Mouse (Mus musculus) forebrain, embryonic 10.5 days (tissue): ENCODE data around the gene Rbm20. TPM values are rescaled to one million over a fixed set of nuclear protein-coding genes. Genes with fewer than 3 reads are reported as not detected.
A peak's percentile ranks its signal among the peaks of the same experiment; 100 is the strongest.

Experiments used
- DNase-seq: peaks from one replicate; pipeline ENCODE4 v3.0.0-alpha.2; 2017; ENCODE audit warnings: low spot score; ENCODE audit errors: extremely low spot score
- H3K27ac ChIP-seq: fragments of 300-500 bp; sonication (generic); 2 replicates; pipeline ENCODE4 v1.5.1; 2016; ENCODE audit warnings: mild to moderate bottlenecking
- H3K27me3 ChIP-seq: fragments of 300-500 bp; sonication (generic); 2 replicates; pipeline ENCODE4 v1.6.1; 2016; ENCODE audit warnings: mild to moderate bottlenecking; ENCODE audit not compliant: poor library complexity, severe bottlenecking
- H3K36me3 ChIP-seq: fragments of 300-500 bp; sonication (generic); replicated peaks from 2 replicates; pipeline ENCODE4 v1.6.1; 2016; ENCODE audit warnings: mild to moderate bottlenecking, moderate library complexity
- H3K4me1 ChIP-seq: fragments of 300-500 bp; sonication (generic); 2 replicates; pipeline ENCODE4 v1.6.1; 2016
- H3K4me3 ChIP-seq: fragments of 300-500 bp; sonication (generic); 2 replicates; pipeline ENCODE4 v1.5.1; 2016; ENCODE audit warnings: mild to moderate bottlenecking, moderate library complexity
- H3K9me3 ChIP-seq: fragments of 300-500 bp; sonication (generic); 2 replicates; pipeline ENCODE4 v1.6.1; 2016; ENCODE audit warnings: mild to moderate bottlenecking, moderate library complexity
- WGBS: fragments of 180-500 bp; shearing (Covaris S2); methylation state at CpG from one replicate; pipeline ENCODE4 v1.1.7; 2016; 5-methylcytosine and 5-hydroxymethylcytosine counted together
- polyA plus RNA-seq: library from polyadenylated mRNA; unstranded; fragments of >200 nt; fragmentation: Nextera tagmentation; extraction: Ambion mirVana; gene quantifications from 2 replicates; pipeline ENCODE4 v1.2.1, GENCODE M21; 2016

The Rbm20 gene
- polyA plus RNA-seq, 1 experiment from 2014 or later = 1.6 TPM

DNA sequence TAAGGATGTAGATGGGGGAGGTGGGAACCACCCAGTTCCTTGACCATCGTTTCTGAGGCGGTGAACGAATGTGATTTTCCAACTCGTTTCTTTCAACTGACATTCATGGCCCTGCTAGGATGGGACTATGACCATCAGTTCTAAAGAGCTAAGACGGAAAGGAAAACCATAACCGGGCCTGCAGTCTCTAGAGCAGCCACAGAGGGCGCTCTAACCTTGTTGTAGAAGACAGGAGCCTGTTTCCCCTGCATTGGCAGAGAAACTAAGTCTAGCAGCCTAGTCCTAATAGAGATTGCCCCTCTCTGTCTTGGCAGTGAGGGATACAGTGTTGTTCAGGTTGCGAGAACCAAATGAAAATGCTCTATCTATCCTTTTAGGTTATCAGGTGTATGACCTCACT, 164.8 kb downstream of the Rbm20 start:
- no peaks in the 10 kb centered on the region; the same call in 1 of the 2 replicates for H3K36me3 ChIP-seq
- H3K4me1 ChIP-seq = peaks cover 27% of the 10 kb centered on the region
- no peak overlapping the region for H3K4me3 ChIP-seq
- WGBS = 56% methylated on average over 8 of the region's 8 CpGs
- H3K27ac ChIP-seq = no peak overlapping the region
- DNase-seq = no peak
- H3K27me3 ChIP-seq = no peaks in the 10 kb centered on the region; the same call in 1 of the 2 replicates
- H3K9me3 ChIP-seq = no peaks in the 10 kb centered on the region

DNA sequence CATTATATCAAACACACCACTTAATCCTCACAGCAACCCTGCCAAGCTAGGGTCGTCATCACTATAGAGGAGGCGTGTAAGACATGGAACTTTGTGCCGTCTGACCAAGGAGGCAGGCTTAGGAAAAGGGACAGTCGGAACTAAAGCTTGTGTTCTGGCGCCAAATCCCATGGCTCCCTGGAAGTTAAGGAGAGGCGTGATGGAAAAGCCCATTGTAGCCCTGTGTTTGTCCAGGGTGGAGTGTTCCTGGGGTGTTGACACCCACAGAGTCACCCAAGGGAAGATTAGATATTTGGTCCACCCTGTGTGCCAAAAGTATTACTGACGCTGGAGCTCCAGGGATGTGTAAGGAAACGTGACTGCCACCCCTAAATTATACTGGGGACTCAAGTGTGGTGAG, 166.9 kb downstream of the Rbm20 start:
- Histone ChIP-seq H3K27me3 (no peaks in the 10 kb centered on the region; the same call in 1 of the 2 replicates), H3K4me1 (peaks cover 13% of the 10 kb centered on the region), H3K27ac (no peak overlapping the region), H3K4me3 (no peak overlapping the region), H3K36me3 (no peaks in the 10 kb centered on the region; the same call in 1 of the 2 replicates), H3K9me3 (no peaks in the 10 kb centered on the region)
- 91% methylated on average over 8 of the region's 8 CpGs for WGBS
- DNase-seq = no peak

DNA sequence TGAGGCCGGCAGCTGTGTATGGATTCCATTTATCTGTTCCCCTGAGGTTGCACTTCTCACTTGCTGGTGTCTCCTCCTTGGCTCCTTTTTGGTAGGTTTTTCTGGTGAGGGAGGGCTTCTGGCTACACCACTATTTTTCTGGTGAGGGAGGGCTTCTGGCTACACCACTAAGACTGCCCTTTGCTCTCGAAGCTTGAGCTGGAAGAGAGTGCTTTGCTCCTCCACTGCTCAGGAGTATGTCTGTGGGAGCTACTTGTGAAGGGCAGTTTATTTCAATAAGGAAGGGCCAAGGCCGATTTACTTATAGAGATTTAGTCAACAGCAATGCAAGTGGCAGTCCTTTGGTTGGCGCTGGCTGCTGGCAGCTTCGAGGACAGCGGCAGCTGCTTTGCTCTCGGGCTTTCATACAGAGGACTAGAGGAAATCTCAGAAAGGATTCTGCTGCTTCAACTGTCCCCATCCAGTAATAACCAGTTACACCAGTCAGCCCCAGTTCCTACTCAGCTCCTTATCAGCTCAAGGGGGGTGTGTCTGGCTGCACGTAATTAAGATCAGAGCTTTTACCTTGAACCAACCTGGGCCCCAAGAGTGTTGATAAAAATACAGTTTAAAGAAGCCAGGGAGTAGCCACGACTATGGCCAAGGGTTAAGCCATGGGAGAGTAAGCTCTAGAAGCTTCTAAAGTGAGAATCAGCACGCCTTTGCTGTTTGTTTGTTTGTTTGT, 171.3 kb downstream of the Rbm20 start:
- H3K36me3 ChIP-seq = no peaks in the 10 kb centered on the region; the same call in 1 of the 2 replicates
- DNase-seq = no peak
- peaks cover 37% of the 10 kb centered on the region for H3K4me1 ChIP-seq
- no peaks in the 10 kb centered on the region for H3K9me3 ChIP-seq
- no peak overlapping the region; the same call in 1 of the 2 replicates for H3K27ac ChIP-seq
- 84% methylated on average over 10 of the region's 10 CpGs for WGBS
- no peaks in the 10 kb centered on the region for H3K27me3 ChIP-seq
- H3K4me3 ChIP-seq = no peak overlapping the region

DNA sequence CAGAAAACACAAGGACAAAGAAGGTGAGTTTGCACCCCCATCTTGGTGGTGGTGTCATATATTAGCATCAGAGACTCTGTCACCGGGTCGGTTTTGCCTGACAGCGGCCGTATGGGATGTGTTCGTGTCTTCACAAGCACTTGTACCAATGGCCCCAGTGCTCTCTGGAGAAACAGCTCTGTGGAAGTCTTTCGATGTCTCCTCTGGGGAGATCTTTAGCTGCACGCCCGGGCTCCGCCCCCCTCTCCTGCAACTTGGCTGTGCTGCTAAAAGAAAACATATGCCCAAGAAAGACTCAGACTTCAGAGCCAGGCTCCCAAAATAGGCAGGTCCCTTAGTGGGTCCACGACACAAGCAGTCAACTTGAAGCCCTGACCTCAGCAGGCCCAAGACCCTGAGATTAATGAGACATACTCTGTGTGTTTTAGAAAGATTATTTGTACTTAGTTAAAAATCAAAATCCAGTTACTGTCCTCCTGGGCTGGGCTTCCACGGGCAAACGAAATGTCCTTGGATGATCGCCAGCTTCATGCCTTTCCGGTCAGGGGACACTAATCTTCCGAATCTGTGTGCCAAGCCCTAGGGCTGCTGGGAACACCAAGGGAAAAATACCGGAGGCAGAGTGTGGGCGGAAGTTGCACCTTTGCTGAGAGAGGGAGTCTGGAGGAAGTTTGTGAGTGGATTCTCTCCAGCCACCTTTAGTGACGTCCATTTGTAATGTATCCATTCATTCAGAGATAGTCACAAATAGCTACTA, 173.2 kb downstream of the Rbm20 start:
- Histone ChIP-seq H3K4me1 (peaks cover 48% of the 10 kb centered on the region), H3K27ac (peak overlapping the region; percentile 85), H3K36me3 (no peaks in the 10 kb centered on the region), H3K9me3 (no peaks in the 10 kb centered on the region), H3K27me3 (no peaks in the 10 kb centered on the region), H3K4me3 (no peak overlapping the region)
- DNase-seq = no peak
- 78% methylated on average over 18 of the region's 18 CpGs for WGBS

DNA sequence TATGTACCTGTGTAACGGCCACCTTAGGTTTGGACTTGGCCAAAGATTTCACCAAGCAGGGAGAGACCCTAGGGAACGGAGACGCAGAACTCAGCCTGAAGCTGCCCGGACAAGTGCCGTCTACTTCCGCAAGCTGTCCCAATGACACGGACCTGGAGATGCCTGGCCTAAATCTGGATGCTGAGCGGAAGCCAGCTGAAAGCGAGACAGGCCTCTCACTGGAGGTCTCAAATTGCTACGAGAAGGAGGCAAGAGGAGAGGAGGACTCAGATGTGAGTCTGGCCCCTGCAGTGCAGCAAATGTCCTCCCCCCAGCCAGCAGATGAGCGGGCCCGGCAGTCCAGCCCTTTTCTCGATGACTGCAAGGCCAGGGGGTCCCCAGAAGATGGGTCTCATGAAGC, 174.2 kb downstream of the Rbm20 start:
- WGBS = 87% methylated on average over 13 of the region's 13 CpGs
- Histone ChIP-seq H3K27ac (peak overlapping the region; percentile 85), H3K36me3 (no peaks in the 10 kb centered on the region), H3K27me3 (no peaks in the 10 kb centered on the region), H3K9me3 (no peaks in the 10 kb centered on the region), H3K4me3 (no peak overlapping the region), H3K4me1 (peaks cover 51% of the 10 kb centered on the region)
- no peak for DNase-seq

DNA sequence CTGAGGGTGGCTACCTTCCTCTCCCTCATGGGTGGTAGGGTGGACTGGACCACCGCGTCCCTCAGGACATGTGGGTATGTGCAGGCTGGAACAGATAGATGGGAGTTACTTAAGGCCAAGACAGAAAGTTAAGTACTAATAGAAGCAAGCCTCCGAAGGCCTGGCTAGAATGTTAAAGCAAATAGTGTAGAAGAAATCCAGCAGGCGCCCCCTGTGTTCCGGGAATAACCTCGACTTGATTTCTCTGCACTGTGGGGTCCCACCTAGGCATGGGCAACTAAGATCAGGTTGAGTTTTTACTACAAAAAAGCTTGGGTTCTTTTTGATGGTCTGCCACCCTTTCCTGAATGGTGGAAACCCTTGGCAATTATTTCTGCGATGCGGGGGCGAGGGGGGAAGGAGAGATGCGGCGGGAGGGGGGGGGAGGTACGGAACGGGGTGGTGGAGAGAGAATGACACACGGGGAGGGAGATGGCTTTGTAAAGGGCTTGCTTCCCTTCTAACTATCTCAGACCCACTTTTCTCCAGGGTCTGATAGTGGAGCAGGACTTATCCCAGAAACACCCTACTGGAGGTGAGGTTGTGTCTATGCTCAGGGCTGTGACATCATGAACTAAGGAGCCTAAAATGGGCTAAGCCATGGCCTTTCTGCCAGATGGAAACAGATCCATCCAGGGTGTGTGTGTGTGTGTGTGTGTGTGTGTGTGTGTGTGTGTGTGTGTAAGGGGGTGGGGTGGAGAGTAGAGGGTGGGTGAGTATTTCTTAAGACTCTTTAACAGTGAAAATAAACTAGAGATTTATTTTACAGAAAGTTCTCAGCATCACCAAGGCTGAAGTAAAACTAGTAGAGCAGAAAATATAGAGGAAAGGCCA, 175.0 kb downstream of the Rbm20 start:
- Histone ChIP-seq H3K9me3 (no peaks in the 10 kb centered on the region), H3K4me1 (peaks cover 58% of the 10 kb centered on the region), H3K36me3 (no peaks in the 10 kb centered on the region), H3K27ac (peak overlapping the region; percentile 85), H3K4me3 (peak overlapping the region; percentile 35), H3K27me3 (no peaks in the 10 kb centered on the region)
- DNase-seq = no peak
- 85% methylated on average over 14 of the region's 14 CpGs for WGBS

DNA sequence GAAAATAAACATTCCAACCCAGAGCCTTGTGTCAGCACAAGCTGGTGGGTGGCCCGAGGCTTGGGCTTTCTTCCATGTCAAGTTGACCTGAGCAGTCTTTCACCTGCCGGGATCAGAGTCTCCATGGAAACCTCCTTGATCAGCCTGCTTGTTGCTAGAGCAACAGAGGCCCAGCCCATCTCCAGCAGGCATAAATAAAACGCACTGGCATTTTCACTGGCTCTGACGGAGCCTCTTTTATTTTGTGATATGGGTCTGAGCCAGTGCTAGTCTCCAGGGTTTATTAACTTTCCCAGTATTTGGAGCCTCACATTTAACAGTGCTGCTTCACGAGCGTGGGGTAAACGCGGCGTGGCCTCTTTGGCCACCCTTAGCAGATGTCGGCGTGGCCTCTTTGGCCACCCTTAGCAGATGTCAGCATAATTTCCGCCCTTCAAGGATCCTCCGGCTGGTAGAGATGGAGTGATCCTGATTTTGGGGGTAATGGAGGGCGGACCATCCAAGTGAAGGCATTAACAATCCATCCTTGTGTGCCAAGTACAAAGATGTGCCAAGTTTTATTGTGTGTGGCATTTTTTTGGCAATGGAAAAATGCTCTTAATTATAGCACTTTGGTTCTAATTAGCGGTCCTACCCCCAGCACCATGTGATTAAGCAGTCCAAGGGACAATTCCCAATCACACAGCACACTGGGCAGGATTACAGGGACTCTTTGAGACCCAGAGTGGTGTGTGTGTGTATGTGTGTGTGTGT, 175.8 kb downstream of the Rbm20 start:
- Histone ChIP-seq H3K4me3 (peak overlapping the region; percentile 35), H3K9me3 (no peaks in the 10 kb centered on the region), H3K36me3 (no peaks in the 10 kb centered on the region), H3K27me3 (no peaks in the 10 kb centered on the region), H3K27ac (peak overlapping the region; percentile 85), H3K4me1 (peaks cover 66% of the 10 kb centered on the region)
- peak; percentile 74 for DNase-seq
- WGBS = 42% methylated on average over 15 of the region's 15 CpGs

DNA sequence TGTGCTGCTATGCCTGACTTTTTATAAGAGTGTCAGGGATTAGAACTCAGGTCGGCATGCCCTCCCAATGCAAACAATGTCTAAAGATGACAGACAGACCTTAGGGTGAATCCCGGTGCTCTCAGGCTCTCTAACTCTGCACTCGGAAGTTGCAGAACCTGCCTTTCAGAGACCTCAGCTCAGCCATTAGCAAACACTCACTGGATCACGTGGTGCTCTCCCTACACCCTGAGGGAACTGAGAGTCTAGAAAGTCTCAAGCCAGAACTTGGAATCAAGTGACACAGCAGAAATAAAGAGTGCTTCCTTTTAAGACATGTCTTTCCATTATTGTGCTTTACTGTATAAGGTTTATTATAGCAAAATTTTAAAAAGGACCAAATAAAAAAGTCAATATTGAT, 177.9 kb downstream of the Rbm20 start:
- peaks cover 83% of the 10 kb centered on the region for H3K4me1 ChIP-seq

DNA sequence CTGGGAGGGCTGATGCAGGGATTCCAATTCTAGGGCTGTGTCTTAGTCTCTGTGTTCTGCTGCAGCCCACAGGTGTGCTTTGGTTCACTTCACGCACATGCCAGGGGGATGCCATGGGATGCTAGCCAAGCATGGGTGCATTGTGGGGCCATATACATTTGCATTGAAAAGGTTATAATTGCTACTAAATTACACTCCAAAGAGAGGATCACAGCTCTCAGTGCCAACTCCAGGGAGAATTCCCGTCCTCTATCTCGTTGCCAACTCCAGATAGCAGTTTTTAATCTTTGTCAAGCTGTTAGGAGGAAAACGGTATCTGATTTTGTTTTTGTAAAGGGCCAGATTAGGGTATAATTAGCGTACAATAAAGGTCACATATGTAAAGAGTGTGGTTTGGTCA, 178.7 kb downstream of the Rbm20 start:
- H3K4me3 ChIP-seq = no peak overlapping the region
- no peak overlapping the region for H3K27ac ChIP-seq
- WGBS = 87% methylated on average over 5 of the region's 5 CpGs
- H3K9me3 ChIP-seq = no peaks in the 10 kb centered on the region
- peaks cover 80% of the 10 kb centered on the region for H3K4me1 ChIP-seq
- H3K27me3 ChIP-seq = no peaks in the 10 kb centered on the region
- no peak for DNase-seq
- H3K36me3 ChIP-seq = no peaks in the 10 kb centered on the region

More for the DNA sequence above, 177.9 kb downstream of the Rbm20 start:
- 73% methylated on average over 4 of the region's 4 CpGs for WGBS
- Histone ChIP-seq H3K4me3 (no peak overlapping the region), H3K9me3 (no peaks in the 10 kb centered on the region), H3K27me3 (no peaks in the 10 kb centered on the region), H3K27ac (no peak overlapping the region), H3K36me3 (no peaks in the 10 kb centered on the region)
- no peak for DNase-seq

DNA sequence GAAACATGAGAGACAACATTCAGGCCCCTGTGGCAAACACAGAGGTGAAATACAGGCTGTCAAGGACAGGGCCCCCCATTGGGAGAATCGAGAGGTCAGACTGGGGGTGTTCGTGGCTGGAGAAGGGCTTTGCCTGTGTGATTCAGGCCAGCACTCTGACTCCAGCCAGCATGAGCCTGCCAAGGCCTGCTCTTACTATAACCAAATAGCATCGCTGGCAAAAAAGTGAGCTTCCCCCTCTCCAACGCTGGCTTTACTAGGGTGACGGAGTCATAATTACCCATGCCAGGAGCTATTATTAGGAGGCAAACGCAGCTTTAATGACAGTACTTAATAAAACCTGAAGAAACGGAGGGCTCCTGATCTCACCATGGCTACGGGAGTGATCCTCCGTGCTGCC, 179.7 kb downstream of the Rbm20 start:
- Histone ChIP-seq H3K27me3 (no peaks in the 10 kb centered on the region), H3K27ac (peak overlapping the region; percentile 65; the same call in 1 of the 2 replicates), H3K4me1 (peaks cover 76% of the 10 kb centered on the region), H3K4me3 (no peak overlapping the region), H3K9me3 (no peaks in the 10 kb centered on the region), H3K36me3 (no peaks in the 10 kb centered on the region)
- WGBS = 88% methylated on average over 9 of the region's 9 CpGs
- DNase-seq = no peak

DNA sequence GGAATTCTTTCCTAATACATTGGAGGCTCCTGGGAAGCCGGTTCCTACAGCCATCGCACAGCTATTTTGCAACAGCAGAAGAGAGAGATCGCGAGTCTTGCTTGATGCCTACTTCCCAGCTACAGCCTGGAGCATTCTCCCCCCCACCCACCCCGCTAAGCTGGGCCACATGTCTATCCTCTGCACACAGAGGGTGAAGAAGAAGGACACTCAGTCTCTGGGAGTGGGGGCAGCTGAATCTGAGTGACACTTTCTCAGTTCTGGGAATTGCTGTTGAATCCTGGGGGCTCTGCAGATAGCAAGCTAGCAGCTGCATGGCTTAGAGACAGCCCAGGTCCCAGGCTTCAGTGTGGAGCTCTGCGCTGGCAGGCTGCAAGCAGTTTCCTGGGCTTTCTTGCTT, 180.9 kb downstream of the Rbm20 start:
- H3K4me1 ChIP-seq = peaks cover 76% of the 10 kb centered on the region
- H3K4me3 ChIP-seq = no peak overlapping the region
- no peaks in the 10 kb centered on the region for H3K9me3 ChIP-seq
- no peaks in the 10 kb centered on the region for H3K36me3 ChIP-seq
- DNase-seq = no peak
- 84% methylated on average over 6 of the region's 6 CpGs for WGBS
- no peaks in the 10 kb centered on the region for H3K27me3 ChIP-seq
- H3K27ac ChIP-seq = peak overlapping the region; percentile 65

DNA sequence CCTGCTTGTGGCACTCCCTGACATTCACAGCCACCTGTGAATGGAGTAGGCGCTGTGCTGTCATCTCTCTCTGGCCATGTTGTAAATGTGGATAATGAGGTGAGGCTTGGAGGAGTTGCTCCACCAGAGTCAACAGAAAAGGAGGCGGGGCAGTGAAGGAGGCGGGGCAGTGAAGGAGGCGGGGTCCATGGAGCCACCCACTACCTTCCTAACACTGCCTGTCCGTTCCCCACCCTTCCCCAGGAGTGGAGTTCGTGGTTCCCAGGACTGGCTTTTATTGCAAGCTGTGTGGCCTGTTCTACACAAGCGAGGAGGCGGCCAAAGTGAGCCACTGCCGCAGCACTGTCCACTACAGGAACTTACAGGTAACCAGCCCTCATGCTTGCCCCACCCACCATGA, 182.0 kb downstream of the Rbm20 start:
- 26% methylated on average over 9 of the region's 9 CpGs for WGBS
- Histone ChIP-seq H3K9me3 (no peaks in the 10 kb centered on the region), H3K27me3 (no peaks in the 10 kb centered on the region), H3K4me3 (no peak overlapping the region), H3K36me3 (no peaks in the 10 kb centered on the region), H3K4me1 (peaks cover 64% of the 10 kb centered on the region), H3K27ac (peak overlapping the region; percentile 60)
- no peak for DNase-seq
